Mouse (Mus musculus) liver, adult 2 months (tissue): ENCODE results near the gene 4933406M09Rik.

Experiments used
- CTCF ChIP-seq: fragments of 200-500 bp; IDR thresholded peaks from 2 replicates; pipeline ENCODE4 v1.5.1; 2011; ENCODE audit warnings: low read depth, low read length, control low read depth
- POLR2A ChIP-seq: fragments of 200-500 bp; IDR thresholded peaks from 2 replicates; pipeline ENCODE4 v1.6.1; 2011; ENCODE audit warnings: low read length, control low read depth; ENCODE audit not compliant: insufficient read depth; ENCODE audit errors: extremely low read depth

DNA sequence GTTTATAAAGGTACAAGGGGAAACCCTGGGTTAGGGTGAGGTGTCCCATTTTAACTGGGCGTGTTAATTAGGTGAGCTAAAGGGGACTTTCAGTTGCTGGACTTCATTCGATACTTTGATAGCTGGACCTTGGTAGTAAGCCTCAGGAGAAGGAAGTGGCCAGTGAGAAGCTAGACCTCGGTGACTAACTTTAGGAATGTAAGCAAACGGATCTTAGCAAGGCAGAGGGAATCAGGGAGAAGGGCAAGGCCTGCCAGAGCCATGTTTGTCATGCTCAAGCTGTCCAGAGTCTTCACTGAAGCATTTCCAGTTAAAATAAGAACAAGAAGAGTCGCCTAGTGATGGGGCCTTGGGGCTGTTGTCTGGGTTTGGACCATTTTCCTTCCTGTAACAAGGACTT lies 20.2 kb upstream of the 4933406M09Rik start:
- TF ChIP-seq CTCF (no peak), POLR2A (no peak)
